Comparison of ENCODE assay signal across 8 mouse cellular contexts in the genomic region with DNA sequence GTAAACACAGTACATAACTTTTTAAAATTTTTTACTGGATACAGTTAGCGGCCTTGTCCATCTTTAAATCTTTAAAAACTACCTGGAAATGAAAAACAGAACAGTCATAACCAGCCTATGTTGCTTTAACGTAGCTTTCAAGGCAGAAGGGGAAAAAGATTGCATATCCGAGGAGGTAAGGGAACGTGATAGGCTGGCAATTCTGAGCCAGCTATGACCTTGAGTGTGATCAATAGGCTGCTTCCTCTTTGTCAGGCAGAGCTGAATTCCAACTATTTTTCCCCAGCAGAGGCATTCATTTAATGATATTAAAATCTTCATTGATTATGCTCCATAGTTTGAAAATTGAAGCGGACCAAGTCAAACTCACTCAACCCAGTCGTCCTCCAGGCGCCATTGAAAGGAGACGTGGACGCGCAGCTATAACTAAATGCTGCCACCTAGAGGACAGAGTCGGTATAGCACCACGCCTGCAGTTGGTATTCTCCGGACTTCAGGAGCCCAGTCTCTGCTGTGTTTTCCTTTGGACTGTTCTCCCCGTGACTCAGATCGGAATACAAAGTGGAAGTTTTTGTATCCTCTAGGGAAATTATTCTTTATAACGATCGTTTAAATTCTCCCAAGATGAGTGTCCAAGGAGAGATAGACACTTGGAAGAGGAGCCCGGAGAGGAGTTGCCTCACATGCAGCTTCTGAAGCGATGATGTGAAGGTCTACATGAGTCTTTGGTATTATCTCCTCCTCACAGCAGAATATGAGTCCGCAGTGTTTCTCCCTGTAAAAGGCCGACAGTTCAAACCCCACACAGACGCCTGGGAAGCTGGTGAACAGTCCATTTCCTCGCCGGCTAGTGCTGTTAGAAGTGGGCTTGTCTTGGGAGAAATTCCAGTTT.
A peak's percentile ranks its signal among the peaks of the same experiment; 100 is the strongest.
DNase-seq lines count a peak whose midpoint lies in the region; ATAC-seq lines count a peak whose summit lies in the region.

No protein-coding gene starts in this region.

- no peak overlapping the region for H3K4me3 ChIP-seq in intestine, embryonic 15.5 days (replicated peaks)
- peak overlapping the region; percentile 35 for H3K4me3 ChIP-seq in midbrain, embryonic 10.5 days

- H3K9me3 ChIP-seq in intestine, embryonic 15.5 days: no peaks in the 10 kb centered on the region
- H3K9me3 ChIP-seq in midbrain, embryonic 10.5 days (replicated peaks): no peaks in the 10 kb centered on the region

- H3K27ac ChIP-seq in intestine, embryonic 15.5 days: no peak overlapping the region
- H3K27ac ChIP-seq in midbrain, embryonic 10.5 days (replicated peaks): peak overlapping the region; percentile 75

- intact Hi-C loops in gastrocnemius, postnatal 36 days (cut with DNase I): loop anchor here (5.0 kb wide), 6 partner anchors 70 to 430 kb away; no protein-coding TSS in a partner anchor
- intact Hi-C loops in left cerebral cortex, postnatal 25 days (cut with DNase I): loop anchor here (1.0 to 10.0 kb wide), 6 partner anchors 69 to 717 kb away; no protein-coding TSS in a partner anchor

- H3K27me3 ChIP-seq in intestine, embryonic 15.5 days (replicated peaks): no peaks in the 10 kb centered on the region
- no peaks in the 10 kb centered on the region for H3K27me3 ChIP-seq in midbrain, embryonic 10.5 days (ENCODE audit: low read depth, poor library complexity, severe bottlenecking)

- peaks cover 2% of the 10 kb centered on the region; the same call in 1 of the 2 replicates for H3K4me1 ChIP-seq in intestine, embryonic 15.5 days (replicated peaks)
- peaks cover 43% of the 10 kb centered on the region for H3K4me1 ChIP-seq in midbrain, embryonic 10.5 days

- no peaks in the 10 kb centered on the region for H3K36me3 ChIP-seq in intestine, embryonic 15.5 days
- no peaks in the 10 kb centered on the region for H3K36me3 ChIP-seq in midbrain, embryonic 10.5 days

- WGBS in intestine, embryonic 15.5 days: 25% methylated on average over 24 of the region's 24 CpGs
- WGBS in midbrain, embryonic 10.5 days: 26% methylated on average over 24 of the region's 24 CpGs

- peak; percentile 85 for ATAC-seq in intestine, embryonic 15.5 days

- H3K4me2 ChIP-seq in intestine, embryonic 15.5 days (replicated peaks): peak overlapping the region; percentile 38

- H3K9ac ChIP-seq in intestine, embryonic 15.5 days: no peak overlapping the region

- peak; percentile 86 to 96 for DNase-seq in adrenal gland, adult (ENCODE audit: inconsistent age in 2 of 2, low spot score in 1 of 2)
- peak; percentile 96 for DNase-seq in embryo, embryonic 10.5 days (ENCODE audit: low spot score)
- peak; percentile 72 to 81 for DNase-seq in gastrocnemius, postnatal 36 days
- peak; percentile 86 for DNase-seq in left cerebral cortex, postnatal 25 days (ENCODE audit: low spot score in 2 of 2)
- peak; percentile 89 for DNase-seq in midbrain, embryonic 10.5 days (ENCODE audit: low spot score)
- peak; percentile 98 for DNase-seq in right cerebral cortex, postnatal 4 days
- DNase-seq in yolk sac, embryonic 10.5 days (ENCODE audit: low spot score): peak; percentile 69
